Mouse (Mus musculus) lung, embryonic 15.5 days (tissue): ENCODE measurements around the gene Adamts8. TPM values are rescaled to one million over a fixed set of nuclear protein-coding genes. Genes with fewer than 3 reads are reported as not detected.

Experiments
- ATAC-seq: fragments of 200-750 bp; cut with Nextera tagmentation; 2 replicates; pipeline ENCODE4 v1.8.0; 2017; ENCODE audit warnings: moderate number of reproducible peaks, borderline replicate concordance; ENCODE audit not compliant: low FRiP score, low TSS enrichment; ENCODE audit errors: extremely low read depth
- H3K27ac ChIP-seq: fragments of 300-500 bp; sonication (generic); 2 replicates; pipeline ENCODE4 v1.5.1; 2015; ENCODE audit warnings: moderate library complexity, mild to moderate bottlenecking, inconsistent platforms
- H3K27me3 ChIP-seq: fragments of 300-500 bp; sonication (generic); 2 replicates; pipeline ENCODE4 v1.6.1; 2015; ENCODE audit warnings: inconsistent platforms
- H3K36me3 ChIP-seq: fragments of 300-500 bp; sonication (generic); 2 replicates; pipeline ENCODE4 v1.6.1; 2015; ENCODE audit warnings: inconsistent platforms
- H3K4me1 ChIP-seq: fragments of 300-500 bp; sonication (generic); 2 replicates; pipeline ENCODE4 v1.6.1; 2015; ENCODE audit warnings: inconsistent platforms
- H3K4me2 ChIP-seq: fragments of 300-500 bp; sonication (generic); 2 replicates; pipeline ENCODE4 v1.6.1; 2015; ENCODE audit warnings: inconsistent platforms, mild to moderate bottlenecking, moderate library complexity
- H3K4me3 ChIP-seq: fragments of 300-500 bp; sonication (generic); 2 replicates; pipeline ENCODE4 v1.5.1; 2015; ENCODE audit warnings: mild to moderate bottlenecking, inconsistent platforms
- H3K9ac ChIP-seq: fragments of 300-500 bp; sonication (generic); 2 replicates; pipeline ENCODE4 v1.6.1; 2015; ENCODE audit warnings: inconsistent platforms
- H3K9me3 ChIP-seq: fragments of 300-500 bp; sonication (generic); 2 replicates; pipeline ENCODE4 v1.6.1; 2016; ENCODE audit warnings: inconsistent platforms
- WGBS: fragments of 180-500 bp; shearing (Covaris S2); methylation state at CpG from one replicate; pipeline ENCODE4 v1.1.7; 2015; 5-methylcytosine and 5-hydroxymethylcytosine counted together
- polyA plus RNA-seq: library from polyadenylated mRNA; unstranded; fragments of >200 nt; fragmentation: Nextera tagmentation; extraction: Ambion mirVana; gene quantifications from 2 replicates; pipeline ENCODE4 v1.2.1, GENCODE M21; 2015

Gene Adamts8
- polyA plus RNA-seq, 1 experiment from 2014 or later, result 5.8 TPM

GRCm38 (mm10) chr9:30955246-30955645, 12.9 kb downstream of the Adamts8 start:
- H3K4me3 ChIP-seq, result no peak overlapping the region
- H3K27me3 ChIP-seq, result no peaks in the 10 kb centered on the region
- H3K4me2 ChIP-seq, result no peak overlapping the region
- peaks cover 15% of the 10 kb centered on the region for H3K4me1 ChIP-seq
- H3K27ac ChIP-seq, result no peak overlapping the region
- H3K9me3 ChIP-seq, result no peaks in the 10 kb centered on the region
- H3K9ac ChIP-seq, result no peak overlapping the region
- WGBS, result 85% methylated on average over 9 of the region's 9 CpGs
- no peaks in the 10 kb centered on the region for H3K36me3 ChIP-seq
- no peak for ATAC-seq

GRCm38 (mm10) chr9:30963780-30964179, 21.4 kb downstream of the Adamts8 start:
- WGBS, result 70% methylated on average over 4 of the region's 4 CpGs
- Histone ChIP-seq H3K4me2 (no peak overlapping the region), H3K4me3 (no peak overlapping the region), H3K9ac (no peak overlapping the region), H3K9me3 (no peaks in the 10 kb centered on the region), H3K27me3 (no peaks in the 10 kb centered on the region), H3K27ac (no peak overlapping the region), H3K4me1 (no peaks in the 10 kb centered on the region), H3K36me3 (no peaks in the 10 kb centered on the region)
- ATAC-seq, result no peak

GRCm38 (mm10) chr9:30964685-30965084, 22.3 kb downstream of the Adamts8 start:
- H3K4me2 ChIP-seq, result no peak overlapping the region
- H3K4me3 ChIP-seq, result no peak overlapping the region
- peak; percentile 81; the same call in 1 of the 2 replicates for ATAC-seq
- WGBS, result 49% methylated on average over 10 of the region's 10 CpGs
- H3K27me3 ChIP-seq, result no peaks in the 10 kb centered on the region
- H3K4me1 ChIP-seq, result no peaks in the 10 kb centered on the region
- H3K27ac ChIP-seq, result peak overlapping the region; percentile 42; the same call in 1 of the 2 replicates
- no peaks in the 10 kb centered on the region for H3K36me3 ChIP-seq
- no peaks in the 10 kb centered on the region for H3K9me3 ChIP-seq
- no peak overlapping the region for H3K9ac ChIP-seq

GRCm38 (mm10) chr9:30966881-30967280, 24.5 kb downstream of the Adamts8 start:
- no peak for ATAC-seq
- Histone ChIP-seq H3K4me3 (no peak overlapping the region), H3K36me3 (no peaks in the 10 kb centered on the region), H3K27me3 (no peaks in the 10 kb centered on the region), H3K4me1 (no peaks in the 10 kb centered on the region), H3K4me2 (no peak overlapping the region), H3K9ac (no peak overlapping the region), H3K9me3 (no peaks in the 10 kb centered on the region), H3K27ac (no peak overlapping the region)
- 38% methylated on average over 7 of the region's 7 CpGs for WGBS

- Histone ChIP-seq H3K4me2 (no peak overlapping the region), H3K9me3 (no peaks in the 10 kb centered on the region), H3K27me3 (no peaks in the 10 kb centered on the region), H3K4me3 (no peak overlapping the region), H3K4me1 (no peaks in the 10 kb centered on the region), H3K27ac (no peak overlapping the region), H3K9ac (no peak overlapping the region), H3K36me3 (no peaks in the 10 kb centered on the region)
- ATAC-seq, result no peak
- WGBS, result 75% methylated on average over 6 of the region's 6 CpGs
Measured at GRCm38 (mm10) chr9:30968130-30968529, 25.8 kb downstream of the Adamts8 start.

- no peak overlapping the region for H3K9ac ChIP-seq
- H3K4me3 ChIP-seq, result no peak overlapping the region
- 58% methylated on average over 3 of the region's 3 CpGs for WGBS
- H3K9me3 ChIP-seq, result no peaks in the 10 kb centered on the region
- no peaks in the 10 kb centered on the region for H3K36me3 ChIP-seq
- no peak overlapping the region for H3K4me2 ChIP-seq
- H3K27me3 ChIP-seq, result no peaks in the 10 kb centered on the region
- no peak for ATAC-seq
- H3K4me1 ChIP-seq, result no peaks in the 10 kb centered on the region
- no peak overlapping the region for H3K27ac ChIP-seq
Measured at GRCm38 (mm10) chr9:30970001-30970400, 27.6 kb downstream of the Adamts8 start.

- Histone ChIP-seq H3K27me3 (no peaks in the 10 kb centered on the region), H3K4me3 (no peak overlapping the region), H3K4me2 (no peak overlapping the region), H3K4me1 (no peaks in the 10 kb centered on the region), H3K27ac (no peak overlapping the region), H3K9me3 (no peaks in the 10 kb centered on the region), H3K36me3 (no peaks in the 10 kb centered on the region), H3K9ac (no peak overlapping the region)
- no peak for ATAC-seq
- WGBS, result 43% methylated on average over 4 of the region's 4 CpGs
Measured at GRCm38 (mm10) chr9:30971967-30972366, 29.6 kb downstream of the Adamts8 start.

- Histone ChIP-seq H3K27ac (0 out of 2 replicates have a peak overlapping the region, but pooled peaks have one; percentile 30), H3K9me3 (no peaks in the 10 kb centered on the region), H3K9ac (no peak overlapping the region), H3K36me3 (no peaks in the 10 kb centered on the region), H3K4me1 (no peaks in the 10 kb centered on the region), H3K4me3 (no peak overlapping the region), H3K27me3 (no peaks in the 10 kb centered on the region), H3K4me2 (no peak overlapping the region)
- WGBS, result 62% methylated on average over 11 of the region's 11 CpGs
- ATAC-seq, result peak; percentile 72; the same call in 1 of the 2 replicates
Measured at GRCm38 (mm10) chr9:30976339-30977023, 34.1 kb downstream of the Adamts8 start.

- H3K27ac ChIP-seq, result no peak overlapping the region
- WGBS, result 53% methylated on average over 2 of the region's 2 CpGs
Measured at GRCm38 (mm10) chr9:30980467-30980866, 38.1 kb downstream of the Adamts8 start.

GRCm38 (mm10) chr9:30985782-30986181, 43.4 kb downstream of the Adamts8 start:
- Histone ChIP-seq H3K4me2 (no peak overlapping the region), H3K9ac (no peak overlapping the region), H3K9me3 (no peaks in the 10 kb centered on the region), H3K4me3 (no peak overlapping the region), H3K27me3 (no peaks in the 10 kb centered on the region), H3K4me1 (no peaks in the 10 kb centered on the region), H3K36me3 (no peaks in the 10 kb centered on the region), H3K27ac (no peak overlapping the region)
- 0 out of 2 replicates have a peak, but pooled peaks have one; percentile 39 for ATAC-seq
- WGBS, result 54% methylated on average over 6 of the region's 6 CpGs

More at GRCm38 (mm10) chr9:30980467-30980866, 38.1 kb downstream of the Adamts8 start:
- H3K9ac ChIP-seq, result no peak overlapping the region
- no peaks in the 10 kb centered on the region for H3K36me3 ChIP-seq
- H3K4me2 ChIP-seq, result no peak overlapping the region
- ATAC-seq, result no peak
- H3K4me3 ChIP-seq, result no peak overlapping the region
- H3K27me3 ChIP-seq, result no peaks in the 10 kb centered on the region
- no peaks in the 10 kb centered on the region for H3K4me1 ChIP-seq
- H3K9me3 ChIP-seq, result no peaks in the 10 kb centered on the region

- H3K27ac ChIP-seq, result no peak overlapping the region
- no peak for ATAC-seq
- 77% methylated on average over 5 of the region's 5 CpGs for WGBS
Measured at GRCm38 (mm10) chr9:30993106-30993505, 50.7 kb downstream of the Adamts8 start.

GRCm38 (mm10) chr9:30996590-30997562, 54.5 kb downstream of the Adamts8 start:
- no peak for ATAC-seq
- Histone ChIP-seq H3K27ac (no peak overlapping the region), H3K9me3 (no peaks in the 10 kb centered on the region), H3K4me1 (no peaks in the 10 kb centered on the region), H3K36me3 (no peaks in the 10 kb centered on the region), H3K4me2 (no peak overlapping the region), H3K9ac (no peak overlapping the region), H3K4me3 (no peak overlapping the region), H3K27me3 (no peaks in the 10 kb centered on the region)
- WGBS, result 59% methylated on average over 12 of the region's 12 CpGs

More at GRCm38 (mm10) chr9:30993106-30993505, 50.7 kb downstream of the Adamts8 start:
- Histone ChIP-seq H3K4me1 (no peaks in the 10 kb centered on the region), H3K9me3 (no peaks in the 10 kb centered on the region), H3K4me2 (no peak overlapping the region), H3K9ac (no peak overlapping the region), H3K27me3 (no peaks in the 10 kb centered on the region), H3K4me3 (no peak overlapping the region), H3K36me3 (no peaks in the 10 kb centered on the region)
